Mouse (Mus musculus): ENCODE data around the gene Pianp.

The Pianp gene

DNA sequence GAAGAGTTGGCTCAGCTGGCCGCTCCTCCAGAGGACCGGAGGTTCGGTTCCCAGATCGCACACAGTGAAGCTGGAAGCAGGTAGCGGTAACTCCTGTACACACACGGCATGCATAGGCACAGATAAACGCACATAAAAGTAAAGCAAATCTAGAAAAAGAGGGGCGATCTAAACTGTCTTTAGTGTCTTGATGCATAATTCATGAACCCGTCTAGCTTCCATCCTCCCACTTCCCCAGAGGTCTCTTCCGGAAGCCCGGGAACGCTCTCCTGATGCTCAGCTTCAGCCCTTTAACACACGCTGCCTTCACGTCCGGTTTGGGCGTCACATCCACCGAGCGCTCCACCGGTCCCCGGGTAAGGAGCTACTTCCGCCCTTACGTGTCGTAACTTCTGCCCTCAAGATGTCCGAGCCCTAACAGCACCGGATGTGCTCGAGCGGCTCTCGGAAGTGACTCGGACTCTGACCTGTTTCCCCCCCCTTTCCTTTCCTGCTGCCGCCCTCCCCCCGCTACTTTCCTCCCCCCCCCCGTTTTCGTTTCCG is 12.2 kb downstream of the Pianp start:
- DNase-seq (ENCODE audit: low read depth) = peak; percentile 97

DNA sequence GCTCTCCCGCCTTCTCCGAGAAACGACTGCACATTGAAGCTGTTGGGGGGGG is 12.5 kb downstream of the Pianp start, which contains the start of gene Zfp384:
Zfp384 (plus strand) TSS at position 17 of the 52 bp plus-strand sequence.
- no peak for DNase-seq (ENCODE audit: low read depth)

DNA sequence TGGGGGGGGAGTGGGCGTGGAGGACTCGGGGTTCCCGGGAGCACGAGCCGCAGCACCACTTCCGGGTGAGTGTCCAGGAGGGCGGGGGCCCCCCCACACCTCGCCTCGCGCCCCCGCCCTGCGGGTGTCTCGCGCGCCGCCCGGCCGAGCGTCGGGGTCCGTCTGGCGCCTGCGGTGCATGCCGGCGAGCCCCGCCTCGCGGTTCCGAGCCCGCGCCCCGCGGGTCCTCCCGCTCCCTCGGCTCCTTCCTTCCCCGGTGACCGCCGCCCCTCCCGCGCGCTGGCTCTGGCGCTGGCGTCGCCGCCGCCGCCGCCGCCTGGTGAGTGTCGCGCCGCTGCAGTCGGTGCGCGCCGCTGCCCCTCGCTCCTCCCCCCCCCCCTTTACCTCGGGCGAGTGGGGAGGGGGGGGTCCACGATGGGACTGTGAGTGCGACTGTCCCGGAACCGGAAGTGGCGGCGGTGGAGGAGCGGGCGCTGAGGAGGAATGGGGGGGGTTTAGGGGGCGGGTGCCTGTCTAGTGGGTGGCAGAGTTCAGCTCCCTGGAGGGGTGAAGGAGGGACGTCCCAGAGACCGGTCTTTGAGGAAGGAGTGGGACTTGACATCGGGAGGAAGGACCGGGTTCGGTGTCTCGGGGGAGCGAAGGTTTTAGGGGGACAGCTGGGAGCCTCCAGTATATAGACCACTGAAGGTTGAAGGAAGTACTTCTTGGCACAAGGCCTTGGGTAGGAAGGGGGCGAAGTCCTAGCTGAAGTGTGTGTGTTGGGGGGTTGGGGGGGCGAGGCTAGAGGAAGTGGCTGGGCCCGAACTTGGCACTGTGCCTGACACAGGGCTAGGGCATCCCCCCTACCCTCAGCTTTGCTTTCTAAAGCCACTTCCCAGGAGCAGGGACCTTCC is 12.9 kb downstream of the Pianp start:
- DNase-seq (ENCODE audit: low read depth) = peak; percentile 89

DNA sequence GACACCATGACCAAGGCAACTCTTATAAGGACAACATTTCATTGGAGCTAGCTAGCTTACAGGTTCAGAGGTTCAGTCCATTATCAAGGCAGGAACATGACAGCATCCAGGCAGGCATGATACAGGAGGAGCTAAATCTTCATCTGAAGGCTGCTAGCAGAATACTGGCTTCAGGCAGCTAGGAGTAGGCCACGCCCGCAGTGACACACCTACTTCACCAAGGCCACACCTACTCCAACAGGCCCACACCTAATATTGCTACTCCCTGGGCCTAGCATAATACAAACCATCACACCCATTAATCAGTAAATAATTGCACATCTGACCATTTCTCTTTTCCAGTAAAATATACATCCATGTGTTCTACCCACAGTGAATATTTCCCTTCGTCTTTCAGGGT is 21.2 kb downstream of the Pianp start:
- no peak for DNase-seq (ENCODE audit: low read depth)

DNA sequence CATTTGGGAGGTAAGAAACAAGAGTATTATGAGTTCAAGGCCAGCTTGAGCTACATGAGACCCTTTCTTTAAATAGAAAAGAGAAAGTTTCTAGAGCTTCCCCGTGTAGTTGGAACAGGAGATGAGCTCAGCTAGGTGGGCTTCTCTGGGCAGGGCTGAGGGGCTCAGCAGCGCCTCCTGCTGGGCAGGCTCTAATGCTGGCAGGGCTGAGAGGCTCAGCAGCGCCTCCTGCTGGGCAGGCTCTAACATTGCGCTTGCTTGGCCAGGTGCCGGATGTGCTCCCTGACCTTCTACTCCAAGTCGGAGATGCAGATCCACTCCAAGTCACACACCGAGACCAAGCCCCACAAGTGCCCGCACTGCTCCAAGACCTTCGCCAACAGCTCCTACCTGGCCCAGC is 34.0 kb downstream of the Pianp start:
- DNase-seq (ENCODE audit: low read depth) = peak; percentile 86

DNA sequence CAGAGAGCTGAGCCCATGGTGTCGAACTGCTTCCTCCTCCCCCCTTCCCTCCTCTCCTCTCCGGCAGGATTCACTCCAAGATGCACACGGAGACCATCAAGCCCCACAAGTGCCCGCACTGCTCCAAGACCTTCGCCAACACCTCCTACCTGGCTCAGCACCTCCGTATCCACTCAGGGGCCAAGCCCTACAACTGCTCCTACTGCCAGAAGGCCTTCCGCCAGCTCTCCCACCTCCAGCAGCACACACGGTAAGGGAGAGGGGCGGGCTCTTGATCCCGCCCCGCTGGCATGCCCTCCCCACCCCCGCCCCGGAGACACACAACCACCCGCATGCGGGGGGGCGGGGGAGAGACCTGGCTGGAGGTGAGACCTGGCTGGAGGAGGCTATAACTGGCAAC is 35.1 kb downstream of the Pianp start:
- DNase-seq (ENCODE audit: low read depth) = no peak

DNA sequence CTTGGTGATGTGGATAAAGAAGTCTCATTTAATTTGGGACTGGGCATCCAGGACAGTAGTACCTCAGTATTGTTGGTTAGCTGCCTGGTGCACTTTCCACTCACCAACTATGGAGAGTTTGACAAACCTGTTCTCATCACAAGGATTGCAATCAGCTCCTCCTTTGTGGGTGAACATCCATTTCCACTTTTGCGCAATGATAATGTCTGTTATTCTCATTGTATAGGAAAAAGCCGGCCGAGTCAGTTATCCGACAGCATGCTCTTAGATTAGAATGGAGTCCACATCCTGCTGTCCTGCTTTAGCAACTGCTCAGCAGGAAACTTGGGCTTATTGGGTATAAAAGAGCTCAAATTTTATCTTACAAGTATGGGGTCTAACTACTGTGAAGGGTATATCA is 42.2 kb downstream of the Pianp start:
- DNase-seq (ENCODE audit: low read depth) = no peak

DNA sequence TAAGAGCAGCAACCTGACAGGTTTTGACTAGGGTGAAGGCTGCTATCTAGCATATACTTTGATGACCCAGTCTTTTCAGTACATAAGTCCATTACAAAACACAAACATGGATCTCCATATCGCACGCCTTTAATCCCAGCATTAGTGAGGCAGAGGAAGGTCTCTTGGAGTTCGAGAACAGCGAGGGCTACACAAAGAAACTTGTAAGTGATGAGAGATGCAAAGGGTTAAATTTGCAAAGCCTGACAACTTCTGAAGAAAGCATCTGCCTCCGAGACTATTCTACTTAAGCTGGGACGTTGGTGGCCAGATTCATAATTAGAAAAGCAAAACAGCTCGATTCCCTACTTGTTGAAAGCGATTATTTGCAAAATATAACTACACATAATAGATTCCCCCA is 42.6 kb downstream of the Pianp start:
- no peak for DNase-seq (ENCODE audit: low read depth)

GRCm38 (mm10) chr6:125039533-125040153 is 43.1 kb downstream of the Pianp start, which contains the start of gene Ing4:
Ing4 (plus strand) TSS chr6:125039760.
- DNase-seq (ENCODE audit: low read depth) = peak; percentile 97

DNA sequence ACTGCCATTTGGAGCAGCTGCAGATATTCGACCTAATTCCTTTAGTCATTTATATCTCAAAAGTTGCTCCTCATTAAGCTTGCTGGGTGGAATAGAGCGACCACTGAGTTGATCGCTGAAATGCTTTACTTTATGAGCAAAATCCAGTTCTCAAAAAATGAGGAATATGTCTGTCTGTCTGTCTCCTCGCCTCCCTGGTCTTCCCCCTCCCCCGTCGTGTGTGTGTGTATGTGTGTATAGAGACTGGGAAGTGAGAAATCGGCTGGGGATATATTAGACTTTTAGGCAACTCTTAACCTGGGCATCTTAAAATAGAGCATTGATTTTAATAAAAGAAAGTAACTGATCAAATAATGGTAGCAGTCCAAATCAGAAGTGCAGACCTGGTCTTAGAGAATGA is 43.7 kb downstream of the Pianp start:
- no peak for DNase-seq (ENCODE audit: low read depth)

- DNase-seq (ENCODE audit: low read depth) = no peak
Observed at GRCm38 (mm10) chr6:125041047-125041446, 44.6 kb downstream of the Pianp start.

- DNase-seq (ENCODE audit: low read depth) = no peak
Observed at GRCm38 (mm10) chr6:125042081-125042480, 45.6 kb downstream of the Pianp start.

- DNase-seq (ENCODE audit: low read depth) = peak; percentile 86
Observed at GRCm38 (mm10) chr6:125046691-125047090, 50.2 kb downstream of the Pianp start.

DNA sequence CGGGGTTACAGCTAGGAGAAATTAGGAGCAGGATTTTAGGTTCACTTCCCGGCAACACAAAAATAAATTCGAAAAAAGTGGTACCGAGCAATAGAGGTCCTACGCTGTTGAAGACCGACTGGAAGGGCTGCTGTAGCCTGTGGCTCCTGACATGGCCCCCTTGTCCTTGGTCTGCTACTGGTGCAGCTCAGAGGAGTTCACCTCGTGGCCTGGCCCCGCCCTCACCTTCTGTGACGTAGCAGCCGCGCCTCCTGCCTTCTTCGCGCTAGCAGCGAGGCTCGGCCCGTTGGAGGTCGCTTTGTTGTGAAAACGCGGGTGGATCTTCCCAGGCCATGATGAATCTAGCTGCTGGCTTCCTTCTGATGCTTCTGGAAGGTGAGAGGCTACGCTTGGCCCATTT is 53.2 kb downstream of the Pianp start, which contains the start of gene Acrbp:
Acrbp (plus strand) TSS at position 12 of the 400 bp plus-strand sequence.
- DNase-seq (ENCODE audit: low read depth) = no peak

GRCm38 (mm10) chr6:125051237-125051636 is 54.7 kb downstream of the Pianp start:
- DNase-seq (ENCODE audit: low read depth) = peak; percentile 56
